Mouse (Mus musculus) megakaryocyte, embryonic 14.5 days (primary cell): ENCODE data around the gene Pak1ip1.

Experiments
- FLI1 ChIP-seq: IDR thresholded peaks from 2 replicates; pipeline ENCODE4 v1.6.1; 2012; ENCODE audit warnings: low read length, inconsistent platforms, mixed read lengths
- GATA1 ChIP-seq: IDR thresholded peaks from 3 replicates; pipeline ENCODE4 v1.6.1; 2012; ENCODE audit warnings: mixed read lengths, low read length, inconsistent platforms, borderline replicate concordance

- TF ChIP-seq GATA1 (no peak), FLI1 (no peak)
Observed at GRCm38 (mm10) chr13:40988418-40988817, 12.4 kb upstream of the Pak1ip1 start.
